Mouse (Mus musculus) cerebellum, adult 18-20 months (tissue): Measurements from ENCODE around the gene Zfp607b.

Source experiments
- DNase-seq, 2 experiments: peaks; one replicate each; pipeline ENCODE4 v3.0.0; 2021

The Zfp607b gene

GRCm38 (mm10) chr7:27688815-27689612 lies at the start of gene Zfp607b:
Gene Zfp607b, plus strand, starts transcription at chr7:27689340.
- peak; percentile 89 to 97 for DNase-seq

GRCm38 (mm10) chr7:27644471-27644870 lies 44.7 kb upstream of the Zfp607b start:
- DNase-seq: no peak

GRCm38 (mm10) chr7:27646516-27646915 lies 42.6 kb upstream of the Zfp607b start:
- DNase-seq: no peak

- DNase-seq: no peak
These were observed 41.7 kb upstream of the Zfp607b start for GRCm38 (mm10) chr7:27647281-27648002.

GRCm38 (mm10) chr7:27649723-27650122 lies 39.4 kb upstream of the Zfp607b start:
- DNase-seq: no peak

GRCm38 (mm10) chr7:27650949-27651348 lies 38.2 kb upstream of the Zfp607b start:
- peak; percentile 80 to 84 for DNase-seq

GRCm38 (mm10) chr7:27653681-27654437 lies 35.3 kb upstream of the Zfp607b start, which contains the start of gene Ttc9b:
Gene Ttc9b, plus strand, starts transcription at chr7:27653915.
- peak; percentile 82 to 91 for DNase-seq

GRCm38 (mm10) chr7:27654607-27655276 lies 34.4 kb upstream of the Zfp607b start:
- peak; percentile 64 to 80 for DNase-seq

- DNase-seq: no peak
These were observed 33.6 kb upstream of the Zfp607b start for GRCm38 (mm10) chr7:27655545-27655944.

- DNase-seq: no peak
These were observed 32.5 kb upstream of the Zfp607b start for GRCm38 (mm10) chr7:27656600-27656999.

GRCm38 (mm10) chr7:27657824-27658395 lies 31.2 kb upstream of the Zfp607b start:
- DNase-seq: peak in 1 of 2 experiments; percentile 39

- no peak for DNase-seq
These were observed 30.2 kb upstream of the Zfp607b start for GRCm38 (mm10) chr7:27658712-27659663.

- no peak for DNase-seq
These were observed 27.1 kb upstream of the Zfp607b start for GRCm38 (mm10) chr7:27662038-27662437.

- peak; percentile 56 to 67 for DNase-seq
These were observed 16.0 kb upstream of the Zfp607b start for GRCm38 (mm10) chr7:27673064-27673574.

GRCm38 (mm10) chr7:27673575-27674131 lies 15.5 kb upstream of the Zfp607b start:
- peak; percentile 38 to 60 for DNase-seq

GRCm38 (mm10) chr7:27674195-27674521 lies 15.0 kb upstream of the Zfp607b start:
- DNase-seq: no peak

GRCm38 (mm10) chr7:27674522-27675221 lies 14.5 kb upstream of the Zfp607b start, which contains the start of gene Map3k10:
Gene Map3k10, minus strand, starts transcription at chr7:27674598.
- peak; percentile 96 to 97 for DNase-seq

GRCm38 (mm10) chr7:27675222-27675612 lies 13.9 kb upstream of the Zfp607b start:
- no peak for DNase-seq

GRCm38 (mm10) chr7:27683218-27683617 lies 5.9 kb upstream of the Zfp607b start:
- no peak for DNase-seq

GRCm38 (mm10) chr7:27685220-27685619 lies 3.9 kb upstream of the Zfp607b start:
- DNase-seq: no peak
